Mouse (Mus musculus) kidney, postnatal 25 days (tissue): Measurements from ENCODE around the gene Ip6k3.

Experiments used
- DNase-seq, 2 experiments: peaks; one replicate each; pipeline ENCODE4 v3.0.0; 2021; ENCODE audit warnings: mixed read lengths in 2 of 2

Ip6k3 gene

DNA sequence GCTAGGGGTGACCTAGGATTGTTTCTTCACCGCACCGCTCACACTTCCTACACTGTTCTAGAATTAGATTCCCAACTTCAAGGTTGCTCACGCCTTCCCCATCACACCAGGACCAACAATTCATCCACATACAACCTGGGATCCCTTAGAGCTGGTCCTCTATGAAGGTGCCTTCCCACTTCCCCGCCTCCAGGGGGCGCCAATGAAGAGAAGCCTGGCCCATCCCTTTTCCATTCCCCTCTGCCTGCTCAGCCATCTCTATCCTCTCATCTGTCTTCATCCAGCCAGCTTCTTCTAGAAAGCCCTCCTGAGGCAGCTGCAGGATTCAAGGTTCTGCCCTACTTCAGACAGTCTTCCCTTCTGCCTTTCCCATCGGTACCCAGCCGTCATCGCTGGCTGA is 16.2 kb downstream of the Ip6k3 start:
- DNase-seq = peak; percentile 11 to 34

DNA sequence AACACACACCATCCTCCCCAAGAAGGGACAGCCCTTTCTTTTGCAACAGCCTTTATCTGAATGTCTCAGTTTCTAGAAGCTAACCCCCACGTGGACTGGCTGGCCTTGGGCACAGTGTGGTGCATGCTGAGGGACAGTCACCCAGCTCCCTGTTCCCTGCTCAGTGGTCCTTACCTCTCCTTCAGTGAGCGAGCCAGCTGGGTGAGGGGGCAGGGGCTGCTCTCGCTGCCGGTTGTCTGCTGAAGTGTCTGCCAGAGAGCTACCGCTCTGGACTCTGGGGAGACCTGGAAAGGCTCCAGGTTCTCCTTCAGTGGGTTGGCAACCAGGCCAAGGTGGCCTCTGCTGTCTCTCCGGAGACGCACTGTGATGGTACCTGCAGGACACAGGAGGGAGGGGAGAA is 16.7 kb downstream of the Ip6k3 start:
- peak; percentile 41 to 80 for DNase-seq

DNA sequence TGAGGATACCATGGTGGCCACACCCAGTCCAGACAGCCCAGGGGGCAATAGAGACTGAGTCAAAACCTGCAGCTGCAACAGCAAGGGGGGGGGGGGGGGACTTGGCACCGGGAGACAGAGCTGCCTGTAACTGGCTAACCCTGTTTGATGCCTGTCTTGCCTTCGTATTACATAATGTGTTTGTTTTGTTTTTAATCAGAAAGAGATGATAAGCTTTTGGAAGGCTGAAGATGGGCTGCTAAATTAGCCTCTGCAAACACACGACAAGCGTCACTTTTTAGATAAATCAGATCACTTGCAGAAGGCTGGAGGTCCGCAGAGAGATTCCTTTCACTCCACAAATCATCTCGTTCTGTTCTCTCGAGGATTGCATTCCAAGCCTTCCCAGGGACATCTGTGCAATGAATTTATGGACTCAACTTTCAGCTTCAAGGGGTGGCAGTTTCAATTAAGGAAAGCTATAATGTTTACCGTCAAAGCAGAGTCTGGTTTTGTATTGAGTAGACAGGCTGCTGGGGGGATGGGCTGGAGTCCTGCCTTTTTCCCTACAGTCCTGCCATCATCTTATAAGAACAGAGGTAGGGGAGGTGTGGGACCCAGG is 21.2 kb downstream of the Ip6k3 start:
- DNase-seq = no peak

DNA sequence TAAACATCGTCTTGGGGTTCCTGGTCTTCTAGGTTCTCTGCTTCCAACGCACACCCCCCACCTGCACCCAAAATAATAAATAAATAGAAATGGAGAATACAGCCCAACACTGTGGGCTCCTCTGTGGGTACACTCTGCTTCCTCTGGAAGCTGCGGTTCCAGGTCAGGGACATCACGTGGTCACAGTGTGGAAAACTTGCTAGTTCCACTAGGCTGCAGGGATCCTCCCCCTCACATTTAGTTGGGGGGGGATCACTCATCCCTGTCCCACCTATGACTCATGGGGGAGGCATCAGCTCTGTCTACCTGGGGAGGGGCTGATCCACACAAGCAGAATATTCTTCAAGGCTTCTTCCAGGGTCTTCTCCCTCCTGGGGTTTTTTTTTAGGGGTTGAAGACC is 23.4 kb downstream of the Ip6k3 start:
- no peak for DNase-seq

DNA sequence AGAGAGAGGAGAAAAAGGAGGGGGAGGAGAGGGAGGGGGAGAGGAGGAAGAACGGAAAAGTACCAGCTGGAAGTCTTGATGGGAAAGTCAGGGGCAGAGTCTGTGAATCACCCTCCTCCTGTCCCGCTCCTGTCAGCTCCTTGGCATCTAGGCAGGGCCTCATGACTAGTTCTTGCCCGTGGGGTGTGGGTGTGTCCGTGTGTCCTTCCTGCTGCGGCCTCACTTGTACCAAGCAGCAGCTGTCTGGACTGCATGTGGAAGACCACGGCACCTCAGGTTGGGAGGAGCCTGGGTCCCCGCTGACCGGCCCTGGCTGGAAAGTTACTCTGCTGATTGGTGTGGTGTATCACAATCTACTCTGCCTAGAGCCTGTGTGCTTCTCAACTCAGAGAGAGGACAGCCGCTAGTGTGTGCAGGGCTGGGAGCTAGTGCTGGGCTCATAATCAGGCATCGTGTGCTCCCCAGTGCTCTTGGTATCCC is 25.6 kb downstream of the Ip6k3 start:
- DNase-seq = peak; percentile 32 to 72

DNA sequence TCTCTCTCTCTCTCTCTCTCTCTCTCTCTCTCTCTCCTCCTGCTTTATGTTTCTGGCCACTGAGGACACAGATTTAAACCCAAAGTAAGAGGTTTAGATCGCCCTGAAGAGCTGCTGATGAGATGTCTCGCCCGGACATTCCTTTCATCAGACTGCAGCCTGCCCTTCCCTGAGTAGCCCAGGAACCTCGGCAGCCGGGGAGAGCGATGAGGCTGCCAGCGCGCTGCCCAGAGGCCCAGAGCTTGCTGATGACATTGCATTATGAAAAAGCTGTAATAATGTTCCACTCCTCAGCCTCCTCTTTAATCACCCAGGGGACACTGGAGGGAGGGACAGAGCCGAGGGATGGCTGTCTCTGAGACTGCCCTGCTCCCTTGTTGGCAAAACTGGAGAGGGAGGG is 27.3 kb downstream of the Ip6k3 start:
- peak in 1 of 2 experiments; percentile 24 for DNase-seq

DNA sequence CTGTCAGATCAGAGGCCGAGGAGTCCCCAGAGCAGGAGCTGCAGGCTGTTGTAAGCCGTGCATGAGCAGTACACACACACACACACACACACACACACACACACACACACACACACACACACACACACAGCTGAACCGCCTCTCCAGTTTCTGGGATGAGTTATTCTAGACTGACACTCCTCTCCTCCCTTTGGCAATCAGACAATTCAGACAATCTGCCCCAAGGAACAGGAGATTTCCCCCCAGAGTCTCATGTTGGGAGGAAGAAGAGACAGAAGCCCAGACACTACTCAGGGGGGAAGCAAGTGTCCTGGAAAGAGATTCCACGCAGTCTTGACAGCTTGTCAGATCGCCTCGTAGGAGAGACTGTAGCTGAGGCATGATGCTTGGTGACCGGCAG is 28.3 kb downstream of the Ip6k3 start:
- peak in 1 of 2 experiments; percentile 27 for DNase-seq

DNA sequence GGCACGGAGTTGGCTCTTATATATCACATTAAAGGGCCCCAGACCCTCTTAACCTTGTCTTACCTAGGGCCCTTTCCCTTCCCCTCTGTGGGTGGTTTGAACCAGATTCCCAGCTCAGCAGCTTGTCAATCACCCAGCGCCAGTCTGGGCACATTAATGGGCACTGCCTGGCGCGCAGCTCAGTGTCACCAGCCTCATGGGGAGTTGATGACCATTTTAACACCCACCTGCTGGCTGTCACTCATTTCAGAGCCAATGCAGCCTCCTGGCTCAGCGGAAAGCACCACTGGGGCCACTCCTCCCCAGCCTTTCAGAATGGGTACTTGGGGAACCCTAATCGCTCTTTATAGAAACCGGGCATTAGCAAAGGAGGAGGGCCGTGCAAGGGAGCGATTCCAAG is 29.2 kb downstream of the Ip6k3 start:
- peak in 1 of 2 experiments; percentile 32 for DNase-seq

DNA sequence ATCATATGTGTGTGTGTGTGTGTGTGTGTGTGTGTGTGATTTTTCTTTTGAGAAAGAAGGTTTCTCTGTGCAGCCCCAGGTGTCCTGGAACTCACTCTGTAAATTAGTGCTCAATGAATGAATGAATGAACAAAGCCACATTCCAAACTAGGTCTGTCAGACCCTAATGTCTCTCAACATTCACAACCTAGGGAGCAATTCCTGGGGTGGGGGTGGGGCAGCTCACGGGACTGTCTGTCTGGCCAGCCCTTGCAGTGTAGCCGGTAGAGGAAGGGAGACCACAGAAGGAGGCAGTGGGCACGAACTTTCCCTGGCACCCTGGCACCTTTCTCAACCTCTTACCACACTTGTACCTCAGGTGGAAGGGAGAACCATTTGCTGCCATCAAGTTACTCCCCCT is 32.9 kb downstream of the Ip6k3 start:
- DNase-seq = no peak

DNA sequence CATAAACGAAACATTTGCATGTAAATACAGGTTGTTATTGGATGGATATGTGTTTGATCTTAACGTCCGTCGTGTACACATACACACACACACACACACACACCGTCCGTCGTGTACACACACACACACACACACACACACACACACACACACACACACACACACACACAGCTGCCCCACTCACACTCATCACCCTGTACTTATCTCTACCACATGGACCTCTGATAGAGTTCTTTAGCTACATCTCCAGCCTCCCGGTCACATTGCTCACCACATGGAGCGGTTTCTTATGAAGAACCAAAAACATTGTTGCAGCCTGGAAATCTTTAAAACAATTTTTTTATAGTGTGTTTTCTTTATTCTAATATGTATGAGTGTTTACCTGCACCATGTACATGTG is 33.4 kb downstream of the Ip6k3 start:
- no peak for DNase-seq

DNA sequence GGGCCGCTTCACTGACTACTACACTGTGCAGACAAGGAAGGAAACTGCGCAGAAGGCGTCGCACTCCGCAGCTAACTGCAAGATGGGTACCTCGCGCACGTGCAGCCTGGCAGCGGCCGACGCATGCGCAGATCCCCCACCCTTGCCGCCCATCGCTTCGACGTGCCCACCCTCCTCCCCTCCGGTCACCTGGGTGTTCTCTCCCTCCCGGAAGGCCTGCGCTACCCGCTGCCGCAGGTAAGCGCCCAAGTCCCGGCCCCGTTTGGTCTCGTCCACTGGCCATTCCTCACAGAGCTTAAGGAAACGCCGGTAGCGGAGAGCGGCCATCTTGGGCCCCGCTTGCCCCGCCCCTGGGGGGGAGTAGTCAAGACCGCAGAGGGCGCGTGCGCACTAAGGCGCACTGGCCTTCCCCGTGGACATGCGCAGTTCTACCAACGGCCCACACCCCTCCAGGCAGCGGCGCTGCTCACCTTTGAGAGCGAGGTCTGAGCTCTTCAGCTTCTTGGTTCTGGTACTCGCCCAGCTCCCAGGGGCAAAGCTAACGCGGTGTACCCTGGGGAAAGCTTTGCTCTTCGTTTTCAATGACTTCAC is 33.9 kb downstream of the Ip6k3 start, which contains the start of gene Uqcc2:
Gene Uqcc2, minus strand, starts transcription at position 366 of the 591 bp plus-strand sequence.
- peak; percentile 99 for DNase-seq

DNA sequence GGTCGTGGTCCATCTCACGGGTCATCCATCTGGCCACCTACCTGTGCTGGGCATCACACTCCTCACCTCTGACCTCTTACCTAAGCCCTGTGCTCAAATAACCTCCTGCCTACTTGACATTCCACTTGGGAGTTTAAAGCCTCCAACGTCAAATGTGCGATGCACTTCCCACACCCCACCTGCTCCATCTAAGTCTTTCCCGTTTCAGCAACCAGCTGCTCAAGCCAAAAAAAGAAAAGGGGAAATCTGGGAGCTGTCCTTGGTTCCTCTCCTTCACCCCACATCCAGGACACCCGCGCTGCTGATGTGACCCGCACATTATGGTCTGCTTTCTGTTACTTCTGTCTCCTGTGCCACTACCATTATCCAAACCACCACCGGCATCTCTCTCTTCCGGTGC is 35.4 kb downstream of the Ip6k3 start:
- DNase-seq = peak in 1 of 2 experiments; percentile 22

DNA sequence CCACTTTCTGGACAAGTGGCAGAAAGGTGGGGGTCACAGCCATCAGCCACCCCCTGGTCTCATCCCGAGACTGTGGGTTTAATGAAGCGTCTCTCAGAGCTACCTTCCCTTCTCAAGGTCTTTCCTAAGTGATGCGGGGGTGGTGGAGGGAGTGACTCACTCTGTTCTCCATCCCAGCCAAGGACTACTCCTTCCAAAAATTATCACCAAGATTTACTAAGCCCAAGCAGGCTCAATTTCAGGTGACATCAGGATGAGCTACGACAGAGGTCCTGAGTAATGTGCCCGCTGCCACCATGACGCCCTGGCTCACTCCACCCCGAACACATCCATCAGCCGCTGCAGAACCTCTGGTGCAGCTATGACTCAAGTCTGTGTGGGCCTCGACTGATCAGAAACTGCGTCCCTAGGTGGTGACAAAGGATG is 36.3 kb downstream of the Ip6k3 start:
- DNase-seq = no peak

DNA sequence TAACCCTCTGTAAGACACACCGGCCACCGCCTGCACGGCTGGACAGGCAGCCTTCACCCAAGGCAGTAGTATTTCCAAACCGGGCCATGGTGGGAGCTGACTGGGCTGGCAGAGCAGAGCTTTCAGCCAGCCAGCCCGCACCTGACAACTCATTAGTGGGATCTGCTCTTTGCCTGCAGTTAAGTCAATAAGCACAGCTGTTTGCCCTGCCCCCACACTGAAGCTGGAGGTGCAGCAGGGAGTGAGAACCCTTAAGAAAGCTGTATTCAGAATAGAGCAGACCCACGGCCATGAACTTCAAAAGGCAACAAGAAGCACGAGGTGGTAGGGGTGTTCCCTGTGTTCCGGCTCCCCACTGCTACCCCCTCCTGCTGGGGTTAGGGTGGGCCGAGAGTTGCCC is 37.3 kb downstream of the Ip6k3 start:
- DNase-seq = no peak

DNA sequence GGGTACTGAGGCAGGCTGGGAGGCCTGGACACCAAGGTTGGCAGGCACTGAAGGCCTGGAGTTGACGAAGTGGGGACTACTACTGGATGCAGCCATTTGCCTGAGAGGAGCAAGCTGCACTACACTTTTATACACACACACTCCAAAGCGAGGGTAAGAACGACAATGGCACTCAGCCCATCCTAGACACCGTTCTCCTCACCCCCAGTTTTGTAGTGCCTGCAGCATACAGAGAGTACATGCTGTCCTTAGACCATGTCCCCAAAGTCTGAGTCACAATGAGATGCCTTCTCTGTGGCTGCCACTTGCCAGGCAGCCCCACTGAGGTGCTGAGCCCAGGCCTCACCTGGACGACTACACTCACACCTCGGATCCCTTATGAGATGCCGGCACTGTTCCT is 37.8 kb downstream of the Ip6k3 start:
- DNase-seq = no peak

DNA sequence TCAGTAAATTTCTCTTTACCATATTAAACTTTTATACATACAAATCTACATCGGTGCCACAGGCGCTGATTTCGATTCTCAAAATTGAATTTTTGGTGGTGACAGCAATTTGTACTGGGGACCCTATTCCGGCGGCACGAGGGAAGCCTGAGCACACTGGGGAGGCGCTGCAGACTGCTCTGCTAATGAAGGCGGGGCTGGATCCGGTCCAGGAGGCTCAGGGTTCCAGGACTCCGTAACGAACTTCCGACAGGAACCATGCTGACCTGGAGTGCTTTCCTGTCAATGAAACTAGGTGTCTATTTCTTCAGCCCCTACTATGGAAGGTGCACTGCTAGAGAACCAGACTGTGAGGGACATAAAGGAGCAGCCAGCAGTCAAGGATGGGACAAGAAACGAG is 38.3 kb downstream of the Ip6k3 start:
- DNase-seq = peak in 1 of 2 experiments; percentile 48

DNA sequence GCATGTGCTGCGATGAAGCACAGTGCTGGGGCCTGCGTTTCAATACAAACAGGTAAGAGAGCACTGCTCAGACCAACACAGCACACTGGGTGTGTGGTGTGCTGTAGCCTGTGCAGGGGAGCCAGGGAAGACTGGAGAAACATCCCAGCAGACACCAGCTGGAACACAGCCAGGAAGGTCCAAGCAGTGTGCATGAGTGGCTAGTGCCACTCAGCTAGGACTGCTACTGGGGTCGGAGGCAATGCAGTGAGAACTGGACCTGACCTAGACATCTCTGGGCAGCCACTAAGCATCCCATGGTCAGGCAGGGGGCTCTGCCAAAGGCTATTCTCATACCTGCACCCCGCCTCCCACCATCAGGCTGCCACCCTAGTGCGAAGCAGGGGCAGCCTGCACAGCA is 39.4 kb downstream of the Ip6k3 start:
- no peak for DNase-seq

DNA sequence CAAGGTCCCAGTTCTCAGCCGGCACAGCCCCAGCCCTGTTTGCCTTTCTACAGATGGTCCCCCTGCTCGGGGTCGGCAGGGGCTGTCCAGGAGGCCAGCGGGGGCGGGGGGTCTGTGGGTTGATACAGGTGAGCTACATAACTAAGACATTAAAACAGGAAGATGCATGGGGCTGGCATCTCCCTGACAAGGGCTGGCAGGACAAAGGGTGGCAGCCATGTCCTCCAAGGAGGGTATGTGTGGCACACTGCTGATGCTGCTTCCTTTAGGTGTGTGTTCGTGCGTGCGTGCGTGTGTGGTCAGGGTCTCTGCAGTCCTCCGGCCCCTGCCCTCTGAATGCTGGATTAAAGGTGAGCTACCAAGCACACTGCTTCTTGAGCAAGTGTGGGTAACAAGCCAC is 40.6 kb downstream of the Ip6k3 start:
- no peak for DNase-seq

DNA sequence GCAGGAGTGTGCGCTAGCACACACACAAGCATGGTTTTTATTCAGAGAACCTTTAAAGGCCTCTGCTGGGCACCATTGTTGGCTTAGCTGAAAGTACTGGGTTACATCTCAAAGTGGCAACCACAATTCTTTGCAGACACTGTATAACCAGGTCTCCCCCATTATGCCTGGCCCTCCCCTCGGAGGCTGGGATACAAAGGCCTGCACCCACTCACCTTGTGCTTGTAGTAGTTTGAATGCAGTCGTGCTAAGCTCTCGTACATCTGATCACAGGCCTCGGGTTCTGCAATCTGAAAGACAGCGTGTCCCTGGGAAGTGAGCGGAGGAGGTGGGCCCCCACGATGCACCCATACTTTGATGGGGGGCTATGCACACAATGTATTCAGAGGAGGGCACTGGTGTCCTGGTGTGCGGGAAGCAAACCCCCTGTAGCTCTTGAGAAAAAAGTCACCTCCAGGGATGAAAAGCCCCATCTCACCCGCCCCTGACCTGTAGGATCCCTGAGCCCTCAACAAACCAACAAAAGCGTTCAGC is 41.9 kb downstream of the Ip6k3 start:
- no peak for DNase-seq

DNA sequence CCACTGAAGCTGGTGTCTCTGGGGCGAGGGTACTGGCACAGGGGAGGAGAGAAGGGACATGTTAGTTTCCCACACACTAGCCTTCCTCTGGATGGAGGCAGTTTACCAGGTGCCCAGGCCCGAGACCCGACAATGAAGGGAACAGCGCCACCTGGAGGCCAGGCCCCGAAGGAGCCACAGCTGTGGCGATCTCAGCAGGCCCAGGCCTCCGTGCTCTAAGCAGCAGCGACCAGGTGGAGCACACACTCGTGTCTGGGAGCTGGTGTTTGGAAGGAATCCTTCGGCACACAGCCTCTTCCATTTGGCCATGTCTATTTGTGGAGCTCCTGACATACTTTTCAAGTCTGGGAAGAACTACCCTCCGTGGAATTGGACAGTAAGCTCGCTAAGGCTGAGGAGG is 42.4 kb downstream of the Ip6k3 start:
- peak; percentile 77 to 82 for DNase-seq

DNA sequence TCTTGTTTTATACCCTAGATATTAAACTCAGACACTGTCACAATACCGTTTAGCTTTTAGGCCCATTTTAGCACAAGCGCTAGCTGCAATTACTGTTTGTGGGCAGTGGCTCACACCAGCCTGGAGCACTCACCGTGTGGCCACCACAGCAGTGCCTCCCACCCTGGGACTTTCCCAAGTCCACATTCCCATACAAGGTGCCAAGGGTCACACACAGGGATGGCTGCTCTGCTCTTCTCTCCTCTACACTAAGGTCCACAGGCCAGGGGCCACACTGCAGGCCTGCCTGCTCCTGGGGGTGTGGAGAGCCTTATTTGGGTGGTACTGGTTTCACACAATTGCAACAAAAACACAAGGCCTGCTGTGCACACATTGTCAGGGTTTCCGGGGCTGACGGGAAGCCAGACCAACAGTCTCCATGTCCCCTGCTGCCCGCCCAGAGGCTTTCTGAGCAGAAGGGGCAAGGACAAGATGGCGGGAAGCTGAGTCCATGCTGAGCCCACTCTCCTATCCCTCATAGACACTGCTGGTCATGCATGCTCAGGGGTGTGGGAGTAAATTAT is 43.7 kb downstream of the Ip6k3 start:
- peak in 1 of 2 experiments; percentile 56 for DNase-seq

DNA sequence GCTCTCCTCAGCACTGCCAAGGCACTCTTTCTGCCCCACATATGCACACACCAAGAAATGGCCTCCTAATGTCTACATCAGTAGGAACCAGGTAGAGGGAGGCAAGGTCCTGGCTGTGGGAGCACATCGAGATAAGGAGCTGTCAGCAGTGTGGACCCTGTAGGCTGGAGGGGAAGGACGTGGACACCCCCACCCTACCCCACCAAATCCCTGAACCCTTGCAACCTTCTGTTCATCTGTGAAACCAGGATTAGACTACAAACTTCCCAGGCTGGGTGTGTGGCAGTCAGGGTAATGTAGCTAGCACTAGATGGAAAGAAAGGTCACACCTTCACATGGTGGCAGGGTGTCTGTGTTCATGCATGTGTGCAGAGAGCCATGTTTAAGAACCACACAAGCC is 44.5 kb downstream of the Ip6k3 start:
- no peak for DNase-seq

DNA sequence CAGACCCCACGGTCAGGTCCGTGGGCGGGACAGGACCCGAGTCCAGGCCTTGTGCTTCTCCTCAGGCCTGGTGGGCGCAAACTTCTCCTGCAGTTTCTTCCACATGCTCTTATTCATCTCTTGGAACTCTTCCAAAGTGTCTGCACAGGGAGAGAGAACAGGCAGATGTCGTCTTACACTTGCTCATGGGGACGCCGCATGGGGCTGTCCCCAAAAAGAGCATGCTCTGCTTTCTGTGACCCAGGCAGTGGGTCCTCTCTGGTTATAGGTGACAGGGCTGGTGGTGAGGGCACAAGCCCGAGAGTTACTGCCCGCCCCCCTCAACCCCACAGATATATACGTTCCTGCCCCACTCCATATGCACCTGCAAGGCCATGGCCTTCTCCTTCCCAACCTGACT is 44.9 kb downstream of the Ip6k3 start:
- no peak for DNase-seq

DNA sequence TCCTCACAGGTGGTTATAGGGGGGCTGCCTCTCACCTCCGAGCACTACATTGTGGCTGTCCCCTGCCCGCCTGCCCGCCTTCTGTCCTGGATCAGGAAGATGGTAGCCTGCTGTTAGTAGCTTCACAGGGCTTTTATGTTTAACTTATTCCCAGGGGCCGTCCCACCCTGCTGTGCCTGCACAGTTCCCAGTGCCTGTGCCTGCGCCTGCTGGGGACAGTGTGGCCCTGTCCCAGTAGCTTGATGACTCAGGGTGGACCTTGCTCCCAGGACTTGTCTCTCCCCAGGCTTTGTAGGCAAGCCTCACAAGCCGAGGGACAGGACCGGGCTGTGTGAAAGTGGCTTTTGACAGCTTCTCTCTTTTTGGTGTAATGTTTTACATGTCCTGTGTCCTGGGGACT is 45.8 kb downstream of the Ip6k3 start:
- DNase-seq = no peak
